Mouse (Mus musculus) small intestine, adult 2 months (tissue): Measurements from ENCODE around the gene Olfr464.

ENCODE experiments used
- CTCF ChIP-seq: fragments of 200-500 bp; IDR thresholded peaks from 2 replicates; pipeline ENCODE4 v1.5.1; 2012; ENCODE audit warnings: low read depth, mild to moderate bottlenecking, control low read depth, inconsistent platforms, low read length, moderate library complexity, mixed read lengths; ENCODE audit not compliant: insufficient replicate concordance, insufficient read length; ENCODE audit errors: extremely low read depth
- POLR2A ChIP-seq: fragments of 200-500 bp; IDR thresholded peaks from 2 replicates; pipeline ENCODE4 v1.6.1; 2012; ENCODE audit warnings: low read depth, mild to moderate bottlenecking, control low read depth, inconsistent platforms, low read length, moderate library complexity

DNA sequence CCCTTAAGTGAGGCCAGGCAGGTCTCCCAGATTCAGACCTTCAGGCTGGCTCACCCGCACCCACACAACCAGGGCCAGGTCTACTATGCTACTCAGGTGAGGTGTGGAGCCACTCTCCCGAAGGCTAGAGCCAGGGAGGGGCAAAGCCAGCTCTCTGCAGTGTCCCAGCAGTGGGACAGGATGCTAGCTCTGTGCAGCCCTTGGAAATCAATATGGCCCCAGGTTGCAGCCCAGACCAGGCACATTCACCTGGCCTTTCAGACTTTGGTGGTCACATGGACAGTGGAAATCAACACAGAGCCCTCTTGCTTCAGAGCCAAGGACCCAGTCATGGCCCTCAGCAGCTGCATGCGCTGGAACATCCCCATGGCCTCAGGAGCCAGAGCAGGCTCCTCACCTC lies 16.4 kb downstream of the Olfr464 start:
- no peak for TF ChIP-seq POLR2A
- no peak for TF ChIP-seq CTCF
